Mouse (Mus musculus) heart, postnatal 14 days (tissue): ENCODE measurements around the gene Apon. TPM values are rescaled to one million over a fixed set of nuclear protein-coding genes. Genes with fewer than 3 reads are reported as not detected.
"Not testable (repeated sequence)": the region's sequence is repeated elsewhere in the genome, so short reads cannot be mapped to it uniquely, and the experiment has no call there.

ENCODE experiments used
- DNase-seq, 2 experiments: peaks; one replicate each; pipeline ENCODE4 v3.0.0; 2021 to 2022
- intact Hi-C: fragments of 180-260 bp; cut with DNase I; formaldehyde crosslinking; loops from one replicate; pipeline ENCODE4 v1.15.1; 2025
- total RNA-seq, 2 experiments: library from RNA; stranded (reverse); gene quantifications; 2 replicates each; pipeline ENCODE4 v1.2.3; 2021

Gene Apon
- total RNA-seq, 2 experiments from 2014 or later, result 0.19 TPM; not detected in 1

DNA sequence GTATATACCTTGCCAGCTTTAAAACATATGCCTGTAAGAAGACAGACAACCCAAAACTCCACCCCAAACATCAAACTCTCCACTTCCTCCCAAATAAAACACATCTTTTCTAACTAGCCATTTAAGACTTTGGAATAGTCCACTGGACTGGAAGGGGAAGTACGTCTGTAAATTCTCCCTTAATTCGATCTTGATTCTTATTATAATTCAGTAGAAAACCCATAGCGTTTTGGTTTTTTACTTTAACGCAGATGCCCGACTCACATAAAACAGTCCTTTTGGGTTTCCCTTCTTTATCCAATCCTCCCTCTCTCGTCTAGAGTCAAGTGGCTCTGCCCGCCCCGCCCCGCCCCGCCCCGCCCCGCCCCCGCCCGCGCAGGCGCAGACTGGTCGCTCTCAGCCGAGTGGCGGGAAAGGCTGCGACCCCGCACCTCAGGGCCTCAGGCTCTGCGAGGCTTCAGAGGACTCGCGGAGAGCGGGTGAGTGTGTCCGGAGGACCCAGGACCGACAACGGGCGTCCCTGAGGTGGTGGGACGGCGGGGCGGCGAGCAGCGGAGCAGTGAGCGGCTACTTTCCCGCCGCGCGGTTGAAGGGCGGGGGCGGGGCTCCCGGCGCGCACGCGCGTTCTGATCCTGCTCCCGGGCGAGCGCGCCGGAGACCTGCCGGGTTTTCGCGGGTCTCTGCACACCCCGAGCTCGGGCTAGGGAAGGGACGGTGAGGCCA is 22.0 kb upstream of the Apon start, which contains the start of gene Timeless:
Timeless (plus strand) TSS at position 369 of the 723 bp plus-strand sequence.
- peak; percentile 93 to 94 for DNase-seq
- intact Hi-C loops, result no loop called here

DNA sequence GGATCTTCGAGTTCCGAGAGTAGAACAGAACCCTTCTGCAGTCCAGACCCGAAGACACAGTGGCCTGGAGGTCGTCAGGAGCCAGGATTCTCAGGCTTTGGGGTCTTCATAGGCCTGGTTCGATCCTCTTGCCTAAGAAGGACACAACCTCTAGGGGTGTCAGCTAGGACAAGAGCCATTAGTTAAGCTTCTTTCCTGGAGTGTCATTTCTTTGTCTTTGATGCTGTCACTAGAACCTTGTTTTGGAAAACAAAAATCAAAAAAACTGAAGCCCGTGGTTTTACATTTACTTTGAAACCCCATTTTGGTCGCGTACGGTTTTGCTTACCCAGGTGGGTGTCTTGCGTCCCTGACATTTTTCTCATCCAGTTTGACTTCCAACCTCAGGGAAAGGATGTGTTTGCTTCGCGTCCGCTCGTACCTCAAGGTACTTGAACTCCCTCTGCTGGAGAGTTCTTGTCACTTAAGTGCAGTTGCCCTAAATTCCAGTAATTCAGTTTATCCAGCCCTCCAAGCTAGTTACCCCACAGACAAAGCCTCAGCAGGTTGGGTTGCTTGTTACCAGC is 21.4 kb upstream of the Apon start:
- intact Hi-C loops, result no loop called here
- peak in 1 of 2 experiments; percentile 65 for DNase-seq

DNA sequence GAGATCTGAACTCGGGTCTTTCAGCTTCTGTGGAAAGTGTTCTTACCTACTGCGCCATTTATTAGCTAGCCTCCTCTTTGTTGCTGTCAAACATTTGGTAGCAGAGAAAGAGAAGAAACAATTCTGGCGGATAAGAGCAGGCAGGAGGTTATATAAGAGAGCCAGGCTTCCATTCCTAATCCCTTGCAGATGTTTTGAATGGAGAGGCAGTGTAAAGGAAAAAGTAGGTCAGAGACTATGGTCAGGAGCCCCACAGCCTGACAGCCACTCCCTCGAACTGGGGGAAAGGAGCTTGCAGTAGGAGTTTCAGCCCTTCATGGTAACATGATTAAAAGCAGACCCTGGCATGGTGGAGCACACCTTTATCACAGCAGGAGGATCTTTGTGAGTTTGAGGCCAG is 17.6 kb upstream of the Apon start:
- no peak for DNase-seq
- intact Hi-C loops, result no loop called here

DNA sequence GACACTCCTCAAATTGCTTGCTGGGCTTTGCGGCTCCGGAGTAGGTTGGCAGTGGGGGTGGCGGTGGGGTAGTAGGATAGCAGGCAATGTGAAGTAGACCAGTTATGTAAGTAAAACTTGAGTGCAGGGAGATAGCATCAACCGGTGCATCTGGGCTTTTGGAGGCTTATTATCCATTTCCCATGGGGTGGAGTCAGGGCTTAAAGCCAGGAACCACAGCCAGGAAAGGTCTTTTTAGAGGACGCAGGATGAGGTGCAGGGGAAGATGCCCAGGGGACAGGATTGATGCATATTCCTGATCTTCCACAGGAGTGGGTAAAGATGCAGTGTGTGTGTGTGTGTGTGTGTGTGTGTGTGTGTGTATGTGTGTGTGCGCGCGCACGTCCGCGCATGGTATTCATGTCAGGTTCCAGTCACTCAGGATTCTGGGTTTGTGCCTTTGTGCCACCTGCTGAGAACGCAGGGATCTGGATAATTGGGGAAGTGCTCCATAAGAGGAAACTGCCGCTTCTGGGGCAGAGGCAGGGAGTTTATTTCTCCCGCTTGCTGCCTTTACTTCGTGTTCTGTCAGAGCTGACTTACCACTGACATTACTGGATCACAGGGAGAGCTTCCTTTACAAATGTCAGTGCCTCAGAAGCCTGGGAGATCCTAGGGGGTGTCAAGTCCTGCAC is 16.0 kb upstream of the Apon start:
- intact Hi-C loops, result no loop called here
- peak; percentile 46 to 55 for DNase-seq

DNA sequence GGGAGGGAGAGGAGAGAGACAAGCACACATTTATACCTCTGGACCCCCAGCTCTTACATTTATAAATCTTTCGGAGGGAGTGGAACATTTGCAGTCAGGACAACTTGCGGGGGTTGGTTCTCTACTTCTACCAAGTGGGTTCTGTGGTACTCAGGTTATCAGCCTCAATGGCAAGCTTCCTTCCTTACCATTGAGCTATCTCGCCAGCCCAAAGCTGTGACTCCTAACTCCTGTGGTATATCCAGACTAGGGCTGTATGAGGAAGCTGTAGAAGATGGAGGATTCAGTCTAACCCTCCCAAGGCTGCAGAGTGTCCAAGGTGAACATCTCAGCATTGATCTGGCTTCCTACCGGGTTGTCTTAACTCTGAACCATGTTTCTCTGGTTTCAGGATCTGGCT is 14.8 kb upstream of the Apon start:
- DNase-seq, result no peak
- intact Hi-C loops, result no loop called here

DNA sequence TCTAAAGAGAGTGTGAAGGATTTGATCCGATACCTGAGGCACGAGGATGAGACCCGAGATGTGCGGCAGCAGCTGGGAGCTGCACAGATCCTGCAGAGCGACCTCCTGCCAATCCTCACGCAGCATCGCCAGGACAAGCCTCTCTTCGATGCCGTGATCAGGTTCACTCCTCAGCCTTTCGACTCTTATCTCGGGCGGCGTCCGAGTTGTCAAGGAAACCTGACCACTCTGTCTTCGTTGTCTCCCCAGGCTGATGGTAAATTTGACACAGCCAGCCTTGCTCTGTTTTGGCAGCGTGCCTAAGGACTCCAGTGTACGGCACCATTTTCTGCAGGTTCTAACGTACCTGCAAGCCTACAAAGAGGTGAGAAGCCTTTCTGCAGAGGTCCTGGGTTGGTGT is 13.8 kb upstream of the Apon start:
- DNase-seq, result no peak
- intact Hi-C loops, result no loop called here

DNA sequence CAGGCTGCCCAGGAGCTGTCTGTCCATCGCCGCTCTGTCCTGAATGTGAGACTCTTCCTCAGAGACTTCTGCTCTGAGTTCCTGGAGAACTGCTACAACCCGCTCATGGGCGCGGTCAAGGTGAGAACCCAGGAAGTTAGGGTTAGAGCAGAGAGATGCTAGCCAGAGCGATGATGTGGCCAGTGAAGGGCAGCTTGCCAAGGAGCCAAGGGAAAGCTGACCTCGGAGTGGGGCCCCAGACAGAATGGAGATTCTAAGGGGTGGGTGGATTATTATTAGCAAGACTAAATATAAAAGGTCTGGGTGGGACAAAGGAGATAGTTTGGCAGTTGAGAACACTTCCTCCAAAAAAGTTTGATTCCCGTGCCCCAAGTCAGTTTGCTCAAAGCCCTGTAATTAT is 10.6 kb upstream of the Apon start:
- DNase-seq, result peak in 1 of 2 experiments; percentile 36
- intact Hi-C loops, result no loop called here

DNA sequence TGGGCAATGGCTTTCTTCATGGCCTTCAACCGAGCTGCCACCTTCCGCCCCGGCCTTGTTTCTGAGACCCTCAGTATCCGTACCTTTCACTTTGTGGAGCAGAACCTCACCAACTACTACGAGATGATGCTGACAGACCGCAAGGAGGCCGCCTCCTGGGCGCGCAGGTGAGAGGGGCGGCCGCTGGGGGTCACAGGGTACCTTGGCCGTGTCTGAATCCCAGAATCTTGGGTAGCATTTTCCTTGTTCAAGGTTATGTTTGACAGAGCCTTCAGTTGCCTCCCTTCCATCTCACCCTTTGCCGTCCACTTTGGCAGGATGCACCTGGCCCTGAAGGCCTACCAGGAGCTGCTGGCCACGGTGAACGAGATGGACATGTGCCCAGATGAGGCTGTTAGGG is 9.8 kb upstream of the Apon start:
- intact Hi-C loops, result no loop called here

DNA sequence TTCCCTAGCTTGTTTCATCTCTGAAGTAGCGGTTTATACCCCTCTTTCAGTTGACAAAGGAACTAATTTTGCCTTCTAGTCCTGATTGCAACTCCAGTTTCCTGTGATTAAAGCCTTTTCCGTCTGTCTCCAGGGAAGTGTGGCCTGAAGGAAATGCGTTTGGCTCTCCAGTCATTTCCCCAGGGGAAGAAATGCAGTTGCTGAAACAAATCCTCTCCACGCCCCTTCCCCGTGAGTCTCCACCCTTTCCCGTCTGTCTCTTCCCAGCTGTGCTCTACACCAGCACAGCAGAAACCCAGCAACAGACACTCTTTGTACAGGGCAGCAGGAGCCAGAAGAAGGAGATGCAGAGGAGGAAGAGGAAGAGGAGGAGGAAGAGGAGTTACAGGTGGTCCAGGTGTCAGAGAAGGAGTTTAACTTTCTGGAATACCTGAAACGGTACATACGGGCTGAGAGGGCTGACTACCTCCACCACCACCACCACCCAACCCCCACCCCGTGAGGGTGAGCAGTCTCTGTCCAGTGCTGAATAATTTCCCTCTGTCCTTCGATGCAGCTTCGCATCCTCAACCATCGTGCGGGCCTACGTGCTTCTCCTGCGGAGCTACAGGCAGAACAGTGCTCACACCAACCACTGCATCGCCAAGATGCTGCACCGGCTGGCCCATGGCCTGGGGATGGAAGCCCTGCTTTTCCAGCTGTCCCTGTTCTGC is 6.7 kb upstream of the Apon start:
- intact Hi-C loops, result no loop called here

More for the DNA sequence above, 9.8 kb upstream of the Apon start:
- DNase-seq, result no peak

DNA sequence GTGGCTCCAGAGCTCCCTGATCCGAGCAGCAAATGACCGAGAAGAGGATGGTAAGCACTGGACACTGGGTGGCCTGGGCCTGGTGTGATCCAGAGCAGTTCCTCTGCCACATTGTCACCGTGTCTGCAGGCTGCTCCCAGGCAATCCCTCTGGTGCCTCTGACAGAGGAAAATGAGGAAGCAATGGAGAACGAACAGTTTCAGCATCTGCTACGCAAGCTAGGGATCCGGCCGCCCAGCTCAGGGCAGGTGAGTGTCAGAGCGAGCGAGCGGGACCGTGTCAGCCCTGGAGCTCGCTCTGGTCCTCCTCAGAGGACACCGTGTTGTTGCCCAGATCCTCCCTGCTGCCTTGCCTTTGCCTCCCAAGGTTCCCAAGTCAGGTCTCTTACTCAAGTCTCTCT is 3.3 kb upstream of the Apon start:
- no peak for DNase-seq

More for the DNA sequence above, 6.7 kb upstream of the Apon start:
- peak; percentile 58 to 69 for DNase-seq

DNA sequence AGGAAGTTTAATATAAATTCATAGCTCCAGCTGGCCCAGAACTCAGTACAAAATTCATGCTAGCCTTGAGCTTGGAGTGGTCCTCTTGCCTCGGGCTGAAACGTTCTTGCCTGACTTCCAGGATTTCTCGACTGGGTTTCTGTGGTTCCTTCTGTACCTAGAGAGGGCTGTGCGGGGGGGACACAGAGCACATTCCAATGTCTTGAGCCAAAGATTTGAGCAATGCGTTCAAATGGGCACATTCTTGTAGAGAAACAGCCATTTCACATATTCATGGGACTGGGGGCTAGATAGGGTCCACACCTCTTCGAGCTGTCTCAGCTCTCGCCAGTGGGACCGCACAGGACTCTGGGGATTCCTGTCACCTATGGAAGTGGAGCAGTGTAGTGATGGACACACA is 2.0 kb downstream of the Apon start:
- no peak for DNase-seq
- intact Hi-C loops, result no loop called here

More for the DNA sequence above, 3.3 kb upstream of the Apon start:
- intact Hi-C loops, result no loop called here

DNA sequence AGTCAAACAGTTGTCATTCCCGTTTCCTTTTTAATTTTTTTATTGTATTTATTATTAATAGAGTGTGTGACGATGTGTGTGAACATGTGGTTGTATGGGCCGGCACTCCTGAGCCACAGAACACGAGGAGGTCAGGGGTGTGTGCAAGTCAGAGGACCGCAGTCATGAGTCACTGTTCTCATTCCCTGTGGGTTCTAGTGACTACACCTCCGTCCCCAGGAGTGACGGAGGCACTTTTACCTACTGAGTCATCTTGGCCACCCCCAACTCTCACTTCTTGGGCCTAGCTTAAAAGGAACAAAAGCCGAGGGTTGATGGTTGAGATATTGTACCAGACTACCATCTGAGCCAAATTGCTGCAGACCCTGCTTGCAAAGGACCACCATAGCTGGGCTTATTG is 2.4 kb downstream of the Apon start:
- no peak for DNase-seq
- intact Hi-C loops, result no loop called here

DNA sequence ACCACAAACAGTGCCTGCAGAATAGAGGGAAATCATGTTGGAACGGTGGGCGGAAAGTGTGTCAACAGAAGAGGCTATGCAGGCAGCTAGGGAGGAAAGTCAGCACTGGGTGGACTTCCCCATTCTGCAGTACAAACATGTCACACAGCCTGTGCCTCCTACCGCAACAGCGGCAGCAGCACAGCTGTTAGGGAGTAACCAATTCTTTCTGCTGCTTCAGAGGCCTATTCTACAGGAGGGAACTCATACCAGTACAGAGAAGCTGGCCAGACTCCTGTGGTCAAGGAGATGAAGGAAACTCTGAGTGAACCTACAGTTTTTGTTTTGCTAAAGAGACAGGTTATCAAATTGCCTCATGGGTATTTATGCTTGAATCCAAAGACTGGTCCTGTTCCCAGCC is 5.1 kb downstream of the Apon start:
- no peak for DNase-seq
- intact Hi-C loops, result no loop called here

DNA sequence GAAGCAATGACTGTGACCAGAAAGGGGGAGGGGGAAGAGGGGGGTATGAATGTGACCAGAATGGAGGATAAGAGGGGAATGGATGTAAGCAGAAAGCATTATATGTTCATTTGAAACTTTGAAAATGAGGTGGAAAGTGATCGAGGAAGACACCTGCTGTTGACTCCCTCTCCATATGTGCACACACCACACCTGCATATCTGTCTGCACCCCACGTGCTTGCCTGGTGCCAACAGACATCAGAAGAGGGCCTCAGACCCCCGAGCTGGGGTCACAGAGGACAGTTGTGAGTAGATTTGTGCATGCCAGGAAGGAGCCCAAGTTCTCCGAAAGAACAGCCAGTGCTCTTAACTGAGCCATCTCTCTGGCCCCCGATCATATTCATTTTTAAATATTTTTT is 6.0 kb downstream of the Apon start:
- intact Hi-C loops, result no loop called here
- DNase-seq, result no peak

DNA sequence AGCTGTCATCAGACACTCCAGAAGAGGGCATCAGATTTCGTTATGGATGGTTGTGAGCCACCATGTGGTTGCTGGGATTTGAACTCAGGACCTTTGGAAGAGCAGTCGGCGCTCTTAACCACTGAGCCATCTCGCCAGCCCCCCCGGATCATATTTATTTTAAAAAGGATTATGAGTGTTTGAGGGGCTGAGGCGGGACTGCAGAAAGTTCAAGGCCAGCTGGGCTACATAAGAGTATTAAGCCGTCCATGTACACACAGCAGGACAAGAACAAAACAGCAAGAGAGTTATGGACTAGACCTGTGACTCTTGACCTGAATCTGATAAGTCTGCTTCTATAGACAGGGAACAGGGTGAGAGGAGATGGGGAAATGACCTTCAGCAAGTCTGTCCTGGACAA is 6.5 kb downstream of the Apon start:
- intact Hi-C loops, DNase-seq: not testable (repeated sequence)

DNA sequence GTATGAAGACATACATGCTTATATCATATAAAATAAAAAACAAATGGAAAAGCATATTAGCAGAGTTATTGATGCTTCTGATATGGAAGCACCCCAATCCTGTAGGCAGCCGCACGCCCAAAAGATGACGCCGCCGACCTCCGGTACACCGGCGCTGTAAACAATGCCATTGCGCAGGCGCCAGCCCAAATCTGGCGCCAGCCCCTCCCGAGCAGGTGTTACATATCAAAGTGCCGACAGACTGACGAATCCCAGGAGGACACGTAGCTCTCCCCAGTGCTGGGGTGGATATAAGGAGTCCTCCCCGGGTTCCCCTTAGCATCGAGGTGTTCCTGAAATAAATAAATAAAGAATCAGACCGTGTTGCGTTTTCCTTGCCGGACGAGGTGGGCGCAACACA is 8.4 kb downstream of the Apon start:
- intact Hi-C loops, result no loop called here
- peak; percentile 34 to 38 for DNase-seq

DNA sequence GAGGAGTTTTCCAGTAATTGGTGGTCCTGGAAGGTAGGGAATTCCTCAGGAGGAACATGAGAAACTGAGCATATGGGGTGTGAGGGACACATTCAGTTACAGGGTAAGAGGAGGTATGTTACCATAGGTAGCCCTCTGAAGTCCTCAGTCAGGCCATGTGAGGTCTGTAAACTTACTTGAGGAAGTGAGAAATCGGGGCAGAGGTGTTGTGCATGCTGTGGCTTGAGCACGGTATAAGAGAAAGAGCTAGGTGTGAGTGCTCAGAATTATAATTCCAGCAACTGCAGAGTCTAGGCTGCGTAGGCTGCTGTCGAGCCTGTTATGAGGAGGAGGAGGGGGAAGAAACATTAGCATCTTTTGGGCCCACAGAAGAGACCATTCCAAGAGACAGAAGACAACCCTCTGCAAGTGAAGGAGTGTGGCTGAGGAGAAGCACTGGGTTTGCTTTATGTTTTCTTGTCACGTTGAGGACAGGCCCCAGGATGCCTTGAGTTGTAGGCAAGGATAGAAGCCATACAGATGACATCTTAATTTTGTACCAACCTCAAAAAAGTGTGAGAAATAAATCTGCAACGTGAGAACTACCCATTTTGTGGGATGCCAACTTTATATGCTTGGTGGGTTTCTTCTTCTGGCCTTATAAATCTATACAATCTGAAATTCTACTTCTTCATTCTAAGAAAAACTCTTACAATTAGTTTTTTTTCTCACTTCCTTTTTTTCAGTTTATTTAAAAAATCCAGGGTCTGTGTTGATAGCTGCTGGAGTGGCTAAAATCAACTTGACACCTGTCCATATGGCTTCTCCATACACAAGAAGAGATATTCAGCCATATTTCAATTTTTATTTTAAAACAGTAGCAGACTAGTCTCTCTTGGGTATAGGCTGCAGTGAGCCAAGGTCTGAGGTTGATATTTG is 9.8 kb downstream of the Apon start:
- DNase-seq, result no peak
- intact Hi-C loops, result no loop called here

DNA sequence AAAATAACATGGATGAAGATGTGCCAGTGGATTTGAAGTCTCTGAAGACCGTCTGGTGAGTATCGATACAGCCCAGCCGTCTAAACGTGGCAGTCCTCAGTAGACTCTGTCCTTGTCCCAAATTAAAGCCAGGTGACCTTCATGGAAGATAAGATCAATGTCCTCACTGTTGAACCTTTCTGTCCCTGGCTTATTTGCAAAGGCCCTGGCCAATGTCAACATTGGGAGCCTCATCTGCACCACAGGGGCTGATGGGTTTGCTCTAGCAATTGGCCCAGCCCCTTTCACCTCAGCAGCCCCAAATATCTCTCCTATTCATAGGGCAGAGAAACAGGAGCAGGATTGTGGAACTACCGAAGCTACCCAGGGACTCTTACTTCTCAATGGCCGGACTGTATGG is 14.5 kb downstream of the Apon start, which contains the start of gene Apof:
Apof (plus strand) TSS at position 301 of the 400 bp plus-strand sequence.
- intact Hi-C loops, result no loop called here
- no peak for DNase-seq

DNA sequence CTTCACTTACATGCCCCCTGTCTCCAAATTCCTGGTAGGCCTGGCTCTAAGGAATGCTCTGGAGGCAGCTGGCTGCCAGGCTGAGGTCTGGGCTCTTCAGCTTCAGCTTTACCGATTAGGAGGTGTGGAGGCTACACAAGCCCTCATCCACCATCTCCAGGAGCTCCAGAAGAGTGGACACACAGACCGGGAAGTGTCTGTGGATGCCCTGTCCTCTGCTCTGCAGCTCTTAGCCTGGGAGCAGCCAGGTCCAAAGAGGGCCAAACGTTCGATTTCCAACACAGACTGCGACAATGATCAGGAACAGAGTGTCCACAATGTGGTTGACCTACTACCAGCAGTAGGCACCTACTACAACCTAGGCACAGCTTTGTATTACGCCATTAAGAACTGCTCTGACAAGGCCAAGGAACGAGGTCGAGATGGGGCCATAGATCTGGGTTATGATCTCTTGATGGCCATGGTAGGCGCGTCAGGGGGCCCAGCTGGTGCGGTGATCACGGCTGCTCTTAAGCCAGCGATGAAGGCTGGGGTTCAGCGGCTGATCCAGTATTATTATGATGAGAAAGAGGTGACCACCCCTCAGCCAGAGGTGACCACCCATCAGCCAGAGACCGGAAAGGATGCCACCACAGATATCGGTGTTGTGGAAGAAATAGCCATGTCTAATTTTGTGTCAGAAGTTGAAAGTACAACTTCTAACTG is 15.5 kb downstream of the Apon start:
- intact Hi-C loops, result no loop called here

More for the DNA sequence above, 15.5 kb downstream of the Apon start:
- DNase-seq, result no peak
